ENCODE assay signal across 20 mouse cellular contexts in the genomic region with DNA sequence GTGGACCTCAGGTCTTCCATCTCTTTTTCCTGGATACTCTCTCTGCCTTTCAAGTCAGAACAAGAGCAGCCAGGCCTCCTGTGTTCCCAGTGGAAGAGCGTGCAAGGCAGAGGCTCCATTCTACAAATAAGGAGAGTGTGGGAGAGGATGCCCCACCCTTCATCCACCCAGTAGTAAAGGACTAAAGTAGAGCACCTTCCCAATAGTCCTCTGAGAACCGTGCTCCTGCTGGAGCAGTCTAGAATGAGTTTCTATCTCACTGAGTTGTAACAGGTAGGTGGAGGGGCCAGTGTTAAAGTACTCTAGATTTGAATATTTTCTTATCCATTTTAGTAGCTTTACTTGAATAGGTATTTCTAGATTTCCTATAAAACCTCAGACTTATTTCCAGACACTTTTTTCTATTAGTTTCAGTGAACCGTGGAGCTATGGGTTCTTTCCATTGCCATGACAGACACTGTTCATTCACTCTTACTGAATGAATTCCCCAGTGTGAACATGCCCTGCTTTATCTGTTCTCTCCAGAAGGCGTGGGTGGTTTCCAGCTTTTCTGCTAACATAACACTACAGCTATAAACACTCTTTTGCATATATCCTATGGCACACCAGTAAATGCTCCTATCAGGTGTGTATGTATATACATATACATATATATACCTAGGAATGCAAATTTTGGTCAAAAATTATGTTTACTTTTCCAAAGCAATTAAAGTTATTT. TPM values are rescaled to one million over a fixed set of nuclear protein-coding genes. Genes with fewer than 3 reads are reported as not detected.
DNase-seq lines count a peak whose midpoint lies in the region; ATAC-seq lines count a peak whose summit lies in the region.
"Had no signal": no experiment of that assay in that cellular context is flagged by ENCODE, and none has a peak within 500 bp of the region (broad histone marks: within the 10 kb centered on the region; RNA-seq: fewer than 3 reads in every experiment).

No protein-coding gene starts in this region.

- no peak overlapping the region for H3K4me3 ChIP-seq in liver, embryonic 13.5 days (replicated peaks)
- no peak overlapping the region for H3K4me3 ChIP-seq in intestine, embryonic 16.5 days (ENCODE audit: low read length)
- H3K4me3 ChIP-seq: forebrain, embryonic 13.5 days; heart, embryonic 10.5 days; hindbrain, embryonic 15.5 days; limb, embryonic 12.5 days; neural tube, embryonic 15.5 days had no signal

- no peaks in the 10 kb centered on the region for H3K9me3 ChIP-seq in liver, embryonic 13.5 days (replicated peaks)
- no peaks in the 10 kb centered on the region for H3K9me3 ChIP-seq in intestine, embryonic 16.5 days (ENCODE audit: control insufficient read depth, low read length)
- H3K9me3 ChIP-seq: forebrain, embryonic 13.5 days; heart, embryonic 10.5 days; hindbrain, embryonic 15.5 days; limb, embryonic 12.5 days; neural tube, embryonic 15.5 days had no signal

- WGBS in liver, embryonic 13.5 days (ENCODE audit: insufficient replicate concordance) = 41% methylated on average over 4 of the region's 4 CpGs
- WGBS in intestine, embryonic 16.5 days = 84% methylated on average over 4 of the region's 4 CpGs

- peaks cover 3% of the 10 kb centered on the region; the same call in 1 of the 2 replicates for H3K36me3 ChIP-seq in liver, embryonic 13.5 days
- no peaks in the 10 kb centered on the region for H3K36me3 ChIP-seq in intestine, embryonic 16.5 days (ENCODE audit: control insufficient read depth, insufficient read depth, low read length)

- peak overlapping the region; percentile 17; the same call in 1 of the 2 replicates for H3K9ac ChIP-seq in liver, embryonic 13.5 days
- no peak overlapping the region for H3K9ac ChIP-seq in intestine, embryonic 16.5 days (ENCODE audit: low read depth, low read length)
- H3K9ac ChIP-seq: forebrain, embryonic 13.5 days; hindbrain, embryonic 15.5 days; limb, embryonic 12.5 days; lung, embryonic 14.5 days; neural tube, embryonic 15.5 days had no signal

- DNase-seq in heart, adult 11 months = peak; percentile 48
- no peak for DNase-seq in heart, postnatal 4 days
- DNase-seq in c-Kit-positive CD71-positive TER-119-positive erythroid progenitor cells, embryonic 14.5 days (ENCODE audit: low spot score) = peak; percentile 82
- peak; percentile 61 for DNase-seq in liver, embryonic 13.5 days
- DNase-seq in urinary bladder, postnatal 25 days (ENCODE audit: low spot score) = no peak
- DNase-seq in layer of hippocampus, postnatal 14 days (ENCODE audit: low spot score in 2 of 2) = no peak
- DNase-seq: adrenal gland, postnatal 36 days; cerebellum, postnatal 10 days; kidney, adult 8-10 months; kidney, postnatal 10 days; lung, embryonic 14.5 days; right cerebral cortex, adult 18-20 months; thymus, adult 2 months had no signal

- H3K27ac ChIP-seq in liver, embryonic 13.5 days = peak overlapping the region; percentile 83
- H3K27ac ChIP-seq in intestine, embryonic 16.5 days (ENCODE audit: low read length) = no peak overlapping the region
- H3K27ac ChIP-seq: forebrain, embryonic 13.5 days; heart, embryonic 10.5 days; hindbrain, embryonic 15.5 days; limb, embryonic 12.5 days; neural tube, embryonic 15.5 days had no signal

- H3K4me1 ChIP-seq in liver, embryonic 13.5 days (replicated peaks) = peaks cover 41% of the 10 kb centered on the region
- no peaks in the 10 kb centered on the region for H3K4me1 ChIP-seq in intestine, embryonic 16.5 days (ENCODE audit: control insufficient read depth, insufficient read depth, low read length)
- H3K4me1 ChIP-seq: forebrain, embryonic 13.5 days; hindbrain, embryonic 15.5 days; neural tube, embryonic 15.5 days had no signal

- ATAC-seq in liver, embryonic 13.5 days (ENCODE audit: low read depth) = peak; percentile 93
- peak; percentile 90 for ATAC-seq in megakaryocyte-erythroid progenitor cell, adult 5-6 weeks (replicated peaks; ENCODE audit: low FRiP score, low TSS enrichment, poor library complexity, severe bottlenecking)
- ATAC-seq in intestine, embryonic 16.5 days = no peak
- ATAC-seq: forebrain, embryonic 13.5 days had no signal

- peak overlapping the region; percentile 30 for H3K4me2 ChIP-seq in liver, embryonic 13.5 days
- H3K4me2 ChIP-seq in intestine, embryonic 16.5 days (ENCODE audit: low read depth, low read length) = no peak overlapping the region
- H3K4me2 ChIP-seq: forebrain, embryonic 13.5 days; hindbrain, embryonic 15.5 days; limb, embryonic 12.5 days; lung, embryonic 14.5 days; neural tube, embryonic 15.5 days had no signal

- no peaks in the 10 kb centered on the region for H3K27me3 ChIP-seq in liver, embryonic 13.5 days
- no peaks in the 10 kb centered on the region for H3K27me3 ChIP-seq in intestine, embryonic 16.5 days (replicated peaks; ENCODE audit: control insufficient read depth, insufficient read depth, low read length)
- H3K27me3 ChIP-seq: forebrain, embryonic 13.5 days; hindbrain, embryonic 15.5 days; limb, embryonic 12.5 days; neural tube, embryonic 15.5 days had no signal

RNA-seq across cellular contexts. Expression of gene Micu2, which starts 31.8 kb away (rescaled TPM):
- 10 to 100 TPM; 70.5 to 73.4 TPM for total RNA-seq in heart, postnatal 4 days (2021)
- polyA plus RNA-seq in liver, embryonic 13.5 days (2015; fragmentation: Nextera tagmentation; extraction: Ambion mirVana) = 41.5 and 45.3 TPM in 2 replicates
- 28.9 and 32.4 TPM in 2 replicates for total RNA-seq in megakaryocyte-erythroid progenitor cell, adult 5-6 weeks (2014; fragmentation: Nextera tagmentation)
- 73.5 and 107 TPM in 2 replicates for total RNA-seq in megakaryocyte-erythroid progenitor cell, adult 5-6 weeks (2017)
- polyA plus RNA-seq in intestine, embryonic 16.5 days (2015; fragmentation: Nextera tagmentation; extraction: Ambion mirVana) = 74.6 and 76.8 TPM in 2 replicates
- total RNA-seq in layer of hippocampus, postnatal 14 days (2021) = 10 to 100 TPM; 23.6 to 24.0 TPM

Comparison
In these comparisons a context has a peak if more than half of its experiments do, and no peak if none do; other contexts are left out.
1. DNase-seq: peak in heart, adult 11 months (single experiment), c-Kit-positive CD71-positive TER-119-positive erythroid progenitor cells, embryonic 14.5 days (single experiment) and liver, embryonic 13.5 days (single experiment); none in heart, postnatal 4 days (single experiment), urinary bladder, postnatal 25 days (single experiment) and layer of hippocampus, postnatal 14 days (0 of 2).